Mouse (Mus musculus) mammary gland, adult 2 months (tissue): ENCODE results near the gene Tpk1. TPM values are rescaled to one million over a fixed set of nuclear protein-coding genes. Genes with fewer than 3 reads are reported as not detected.

Source experiments
- polyA plus RNA-seq: library from polyadenylated mRNA; depleted of rRNA; stranded (reverse); fragments of >200 nt; gene quantifications from 2 replicates; pipeline ENCODE4 v1.2.3, GENCODE M21; 2012; ENCODE audit warnings: low replicate concordance; rRNA removed

Tpk1 gene
- polyA plus RNA-seq, result 2.3 and 4.2 TPM in 2 replicates

GRCm38 (mm10) chr6:43665677-43666546 lies at the start of gene Tpk1:
Gene Tpk1 (minus strand): TSS chr6:43666278.

GRCm38 (mm10) chr6:43309454-43309853 lies 356.6 kb downstream of the Tpk1 start, which contains the start of gene Nobox:
Gene Nobox (minus strand): TSS chr6:43309554.

